Mouse (Mus musculus): ENCODE results near the gene Tcp11x2.

The Tcp11x2 gene

GRCm38 (mm10) chrX:135693633-135694032 is at the start of gene Tcp11x2:
Gene Tcp11x2 (minus strand): TSS chrX:135693790.
- DNase-seq (ENCODE audit: low spot score in 2 of 2): no peak

GRCm38 (mm10) chrX:135743056-135743355 is 49.4 kb upstream of the Tcp11x2 start:
- no peak for DNase-seq (ENCODE audit: low spot score in 2 of 2)

GRCm38 (mm10) chrX:135742304-135743055 is 48.9 kb upstream of the Tcp11x2 start, which contains the start of the genes Armcx5 and Gprasp1:
Gene Armcx5 (plus strand): TSS chrX:135742733.
Gene Gprasp1 (plus strand): TSS chrX:135742733.
- DNase-seq (ENCODE audit: low spot score in 2 of 2): peak; percentile 80 to 89

GRCm38 (mm10) chrX:135738730-135739520 is 45.3 kb upstream of the Tcp11x2 start:
- peak in 1 of 2 experiments; percentile 8 for DNase-seq (ENCODE audit: low spot score in 2 of 2)

- DNase-seq (ENCODE audit: low spot score in 2 of 2): no peak
Observed at GRCm38 (mm10) chrX:135725161-135725560, 31.6 kb upstream of the Tcp11x2 start, which contains the start of gene Tmsb15a. Gene Tmsb15a (minus strand): TSS chrX:135725261.

GRCm38 (mm10) chrX:135712845-135713244 is 19.3 kb upstream of the Tcp11x2 start:
- peak in 1 of 2 experiments; percentile 2 for DNase-seq (ENCODE audit: low spot score in 2 of 2)

GRCm38 (mm10) chrX:135704349-135704748 is 10.8 kb upstream of the Tcp11x2 start:
- DNase-seq (ENCODE audit: low spot score in 2 of 2): no peak

- DNase-seq (ENCODE audit: low spot score in 2 of 2): no peak
Observed at GRCm38 (mm10) chrX:135703111-135703510, 9.5 kb upstream of the Tcp11x2 start.

- peak in 1 of 2 experiments; percentile 1 for DNase-seq (ENCODE audit: low spot score in 2 of 2)
Observed at GRCm38 (mm10) chrX:135687802-135688201, 5.8 kb downstream of the Tcp11x2 start.

- DNase-seq (ENCODE audit: low spot score in 2 of 2): peak; percentile 11 to 14
Observed at GRCm38 (mm10) chrX:135681858-135682257, 11.7 kb downstream of the Tcp11x2 start.

- peak in 1 of 2 experiments; percentile 1 for DNase-seq (ENCODE audit: low spot score in 2 of 2)
Observed at GRCm38 (mm10) chrX:135652173-135652772, 41.3 kb downstream of the Tcp11x2 start.

- DNase-seq (ENCODE audit: low spot score in 2 of 2): no peak
Observed at GRCm38 (mm10) chrX:135627605-135628004, 66.0 kb downstream of the Tcp11x2 start, which contains the start of gene Prame. Gene Prame (minus strand): TSS chrX:135627705.
